Mouse (Mus musculus) frontal cortex, postnatal 10 days (tissue): ENCODE measurements at regions not wholly inside any gene's neighbourhood (a gene's known extent, or its start where the extent isn't known, plus 50 kb on each side); places are given as distances from the start of the nearest gene placed in this dataset.
A peak's percentile ranks its signal among the peaks of the same experiment; 100 is the strongest.

ENCODE experiments used
- DNase-seq, 2 experiments: peaks; one replicate each; pipeline ENCODE4 v3.0.0; 2022; ENCODE audit warnings: low spot score in 2 of 2, mixed read lengths in 1 of 2

- no peak for DNase-seq
Measured at GRCm38 (mm10) chr11:112979413-112979812, 197.4 kb downstream of the Sox9 start.

- DNase-seq = peak in 1 of 2 experiments; percentile 35
Measured at GRCm38 (mm10) chr11:112982165-112982801, 200.3 kb downstream of the Sox9 start.

- DNase-seq = peak; percentile 67 to 75
Measured at GRCm38 (mm10) chr11:112982802-112983591, 201.0 kb downstream of the Sox9 start.

- DNase-seq = no peak
Measured at GRCm38 (mm10) chr11:112986029-112986573, 204.1 kb downstream of the Sox9 start.

- no peak for DNase-seq
Measured at GRCm38 (mm10) chr11:112987782-112988181, 205.8 kb downstream of the Sox9 start.

GRCm38 (mm10) chr11:112988900-112989299 is 206.9 kb downstream of the Sox9 start:
- peak in 1 of 2 experiments; percentile 39 for DNase-seq

GRCm38 (mm10) chr11:112989981-112990512 is 208.0 kb downstream of the Sox9 start:
- no peak for DNase-seq

- DNase-seq = no peak
Measured at GRCm38 (mm10) chr11:112990751-112991150, 208.7 kb downstream of the Sox9 start.

GRCm38 (mm10) chr11:112991862-112992261 is 209.8 kb downstream of the Sox9 start:
- DNase-seq = no peak

- DNase-seq = no peak
Measured at GRCm38 (mm10) chr11:112998777-112999583, 217.0 kb downstream of the Sox9 start.

- no peak for DNase-seq
Measured at GRCm38 (mm10) chr11:113001071-113001470, 219.0 kb downstream of the Sox9 start.

GRCm38 (mm10) chr11:113005895-113006294 is 223.9 kb downstream of the Sox9 start:
- no peak for DNase-seq

- DNase-seq = no peak
Measured at GRCm38 (mm10) chr11:113008521-113008920, 226.5 kb downstream of the Sox9 start.

GRCm38 (mm10) chr11:113009376-113009775 is 227.4 kb downstream of the Sox9 start:
- no peak for DNase-seq

GRCm38 (mm10) chr11:113010906-113011305 is 228.9 kb downstream of the Sox9 start:
- DNase-seq = no peak

- no peak for DNase-seq
Measured at GRCm38 (mm10) chr11:113014186-113015010, 232.4 kb downstream of the Sox9 start.

GRCm38 (mm10) chr11:113015686-113016304 is 233.8 kb downstream of the Sox9 start:
- DNase-seq = no peak

GRCm38 (mm10) chr11:113016801-113017715 is 235.0 kb downstream of the Sox9 start:
- peak; percentile 50 to 52 for DNase-seq

- DNase-seq = no peak
Measured at GRCm38 (mm10) chr11:113021533-113021932, 239.5 kb downstream of the Sox9 start.
